In the genomic region with DNA sequence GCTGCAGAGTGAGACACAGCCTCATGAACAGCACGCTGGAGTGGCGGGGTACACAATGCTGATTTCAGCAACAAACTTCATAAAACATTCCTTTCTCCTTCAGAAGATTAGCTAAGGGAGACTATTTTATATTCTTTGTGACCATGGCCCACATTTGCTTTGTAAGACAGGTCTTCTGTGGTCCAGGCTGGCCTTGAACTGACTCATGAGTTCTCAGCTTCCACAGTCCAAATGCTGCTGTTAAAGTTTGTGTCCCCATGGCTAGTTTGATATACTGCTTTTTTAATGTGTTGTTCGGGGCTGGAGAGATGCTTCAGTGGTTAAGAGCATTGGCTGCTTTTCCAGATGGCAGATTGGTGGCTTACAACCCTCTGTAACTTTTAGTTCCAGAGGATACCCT, we compare ENCODE assay signal across 15 mouse cellular contexts.
"Had no signal": no experiment of that assay in that cellular context is flagged by ENCODE, and none has a peak within 500 bp of the region (broad histone marks: within the 10 kb centered on the region; RNA-seq: fewer than 3 reads in every experiment).

No protein-coding gene starts in this region.

- DNase-seq: heart, postnatal 10 days; heart, postnatal 14 days; heart, postnatal 36 days; heart, postnatal 4 days; kidney, adult 11 months; kidney, adult 18-20 months; kidney, adult 2 months; kidney, adult 8-10 months; kidney, adult 9 months; kidney, postnatal 10 days; kidney, postnatal 14 days; kidney, postnatal 36 days; kidney, postnatal 4 days; layer of hippocampus, adult 9-11 months; layer of hippocampus, postnatal 36 days had no signal
